Mouse (Mus musculus) liver, embryonic 14.5 days (tissue): ENCODE data around the gene Galnt16.

Experiments used
- CTCF ChIP-seq: IDR thresholded peaks from 2 replicates; pipeline ENCODE4 v1.5.1; 2016; ENCODE audit warnings: antibody characterized with exemption, low read depth, control low read depth
- EP300 ChIP-seq: IDR thresholded peaks from 2 replicates; pipeline ENCODE4 v1.6.1; 2016; ENCODE audit warnings: antibody characterized with exemption, low read depth

GRCm38 (mm10) chr12:80601597-80602269 is 83.7 kb downstream of the Galnt16 start:
- no peak for TF ChIP-seq CTCF
- TF ChIP-seq EP300 = no peak
